Mouse (Mus musculus) liver, postnatal 0 days (tissue): Measurements from ENCODE around the gene Apobec3. TPM values are rescaled to one million over a fixed set of nuclear protein-coding genes. Genes with fewer than 3 reads are reported as not detected.

Source experiments
- ATAC-seq: fragments of 200-750 bp; cut with Nextera tagmentation; 2 replicates; pipeline ENCODE4 v1.8.0; 2017; ENCODE audit warnings: mild to moderate bottlenecking, moderate library complexity
- DNase-seq: peaks from one replicate; pipeline ENCODE4 v3.0.0-alpha.2; 2016
- H3K27ac ChIP-seq: fragments of 300-500 bp; sonication (generic); 2 replicates; pipeline ENCODE4 v1.5.1; 2014; ENCODE audit warnings: antibody characterized with exemption, moderate library complexity, mild to moderate bottlenecking, low read depth
- H3K27me3 ChIP-seq: fragments of 300-500 bp; sonication (generic); 2 replicates; pipeline ENCODE4 v1.6.1; 2014; ENCODE audit warnings: low read length, control low read depth, mixed read lengths; ENCODE audit not compliant: insufficient read depth
- H3K36me3 ChIP-seq: fragments of 300-500 bp; sonication (generic); replicated peaks from 2 replicates; pipeline ENCODE4 v1.6.1; 2014; ENCODE audit warnings: mild to moderate bottlenecking, control low read depth, low read length, moderate library complexity, mixed read lengths; ENCODE audit not compliant: insufficient read depth
- H3K4me1 ChIP-seq: fragments of 300-500 bp; sonication (generic); 2 replicates; pipeline ENCODE4 v1.6.1; 2014; ENCODE audit warnings: antibody characterized with exemption, mild to moderate bottlenecking, control low read depth; ENCODE audit not compliant: insufficient read depth
- H3K4me2 ChIP-seq: fragments of 300-500 bp; sonication (generic); 2 replicates; pipeline ENCODE4 v1.6.1; 2014; ENCODE audit warnings: low read depth, mild to moderate bottlenecking, low read length, moderate library complexity, mixed read lengths
- H3K4me3 ChIP-seq: fragments of 300-500 bp; sonication (generic); 2 replicates; pipeline ENCODE4 v1.5.1; 2014; ENCODE audit warnings: low read depth, low read length
- H3K9ac ChIP-seq: fragments of 300-500 bp; sonication (generic); replicated peaks from 2 replicates; pipeline ENCODE4 v1.6.1; 2014; ENCODE audit warnings: mild to moderate bottlenecking, moderate library complexity
- H3K9me3 ChIP-seq: fragments of 300-500 bp; sonication (generic); 2 replicates; pipeline ENCODE4 v1.6.1; 2016; ENCODE audit warnings: mild to moderate bottlenecking, control low read depth, low read length, mixed read lengths
- CTCF ChIP-seq: sonication (generic); IDR thresholded peaks from 2 replicates; pipeline ENCODE4 v1.5.1; 2016; ENCODE audit warnings: antibody characterized with exemption, low read depth
- EP300 ChIP-seq: IDR thresholded peaks from 2 replicates; pipeline ENCODE4 v1.6.1; 2016; ENCODE audit warnings: antibody characterized with exemption, low read depth, mild to moderate bottlenecking
- WGBS: fragments of 180-500 bp; shearing (Covaris S2); extraction: QIAGEN DNeasy Blood & Tissue Kit; methylation state at CpG from one replicate; pipeline ENCODE4 v1.1.7; 2014; ENCODE audit not compliant: insufficient replicate concordance; 5-methylcytosine and 5-hydroxymethylcytosine counted together
- polyA plus RNA-seq: library from polyadenylated mRNA; unstranded; fragments of >200 nt; fragmentation: Nextera tagmentation; extraction: Ambion mirVana; gene quantifications from 2 replicates; pipeline ENCODE4 v1.2.1, GENCODE M21; 2015

Apobec3 gene
- polyA plus RNA-seq, 1 experiment from 2014 or later, result 38.1 TPM

- H3K9me3 ChIP-seq, result no peaks in the 10 kb centered on the region
- 80% methylated on average over 3 of the region's 3 CpGs for WGBS
- H3K4me3 ChIP-seq, result no peak overlapping the region
- H3K4me2 ChIP-seq, result no peak overlapping the region
- no peaks in the 10 kb centered on the region for H3K36me3 ChIP-seq
- H3K4me1 ChIP-seq, result peaks cover 8% of the 10 kb centered on the region; the same call in 1 of the 2 replicates
- DNase-seq (no peak), ATAC-seq (no peak)
- no peak overlapping the region for H3K9ac ChIP-seq
- H3K27me3 ChIP-seq, result peaks cover 3% of the 10 kb centered on the region; the same call in 1 of the 2 replicates
- H3K27ac ChIP-seq, result no peak overlapping the region
- no peak for TF ChIP-seq CTCF
These were observed 11.0 kb upstream of the Apobec3 start for GRCm38 (mm10) chr15:79880477-79880876.

GRCm38 (mm10) chr15:79882623-79883267 is 8.7 kb upstream of the Apobec3 start:
- TF ChIP-seq EP300 (no peak), CTCF (no peak)
- H3K27me3 ChIP-seq, result peaks cover 3% of the 10 kb centered on the region; the same call in 1 of the 2 replicates
- peak overlapping the region; percentile 55; the same call in 1 of the 2 replicates for H3K4me3 ChIP-seq
- WGBS, result 33% methylated on average over 19 of the region's 19 CpGs
- no peak for ATAC-seq
- no peak overlapping the region for H3K27ac ChIP-seq
- no peak overlapping the region for H3K9ac ChIP-seq
- H3K9me3 ChIP-seq, result no peaks in the 10 kb centered on the region
- no peak for DNase-seq
- peaks cover 8% of the 10 kb centered on the region; the same call in 1 of the 2 replicates for H3K4me1 ChIP-seq
- H3K4me2 ChIP-seq, result peak overlapping the region; percentile 81
- no peaks in the 10 kb centered on the region for H3K36me3 ChIP-seq

- DNase-seq (peak; percentile 91), ATAC-seq (peak; percentile 88)
- peak overlapping the region; percentile 55 for H3K4me3 ChIP-seq
- H3K4me2 ChIP-seq, result peak overlapping the region; percentile 81
- H3K9ac ChIP-seq, result peak overlapping the region; percentile 62
- H3K9me3 ChIP-seq, result no peaks in the 10 kb centered on the region
- peaks cover 3% of the 10 kb centered on the region; the same call in 1 of the 2 replicates for H3K27me3 ChIP-seq
- no peaks in the 10 kb centered on the region for H3K36me3 ChIP-seq
- peak overlapping the region; percentile 35; the same call in 1 of the 2 replicates for H3K27ac ChIP-seq
- under 1% methylated on average over 30 of the region's 30 CpGs for WGBS
- TF ChIP-seq EP300, result no peak
- peak; percentile 95 for TF ChIP-seq CTCF
- peaks cover 8% of the 10 kb centered on the region; the same call in 1 of the 2 replicates for H3K4me1 ChIP-seq
These were observed 8.1 kb upstream of the Apobec3 start for GRCm38 (mm10) chr15:79883352-79883822.

GRCm38 (mm10) chr15:79884820-79885219 is 6.6 kb upstream of the Apobec3 start:
- Histone ChIP-seq H3K9ac (no peak overlapping the region), H3K27ac (no peak overlapping the region), H3K9me3 (no peaks in the 10 kb centered on the region), H3K4me3 (no peak overlapping the region), H3K36me3 (no peaks in the 10 kb centered on the region), H3K4me1 (peaks cover 8% of the 10 kb centered on the region; the same call in 1 of the 2 replicates), H3K27me3 (peaks cover 3% of the 10 kb centered on the region; the same call in 1 of the 2 replicates), H3K4me2 (no peak overlapping the region)
- TF ChIP-seq CTCF (no peak), EP300 (no peak)
- 75% methylated on average over 5 of the region's 5 CpGs for WGBS
- no peak for ATAC-seq
- DNase-seq, result no peak

- peaks cover 8% of the 10 kb centered on the region for H3K36me3 ChIP-seq
- peak overlapping the region; percentile 85 for H3K9ac ChIP-seq
- H3K4me2 ChIP-seq, result peak overlapping the region; percentile 98
- peak overlapping the region; percentile 91 for H3K27ac ChIP-seq
- ATAC-seq, result peak; percentile 66
- no peaks in the 10 kb centered on the region for H3K27me3 ChIP-seq
- H3K4me1 ChIP-seq, result peaks cover 33% of the 10 kb centered on the region
- no peak for TF ChIP-seq EP300
- TF ChIP-seq CTCF, result no peak
- WGBS, result under 1% methylated on average over 12 of the region's 12 CpGs
- H3K4me3 ChIP-seq, result peak overlapping the region; percentile 85
- no peaks in the 10 kb centered on the region for H3K9me3 ChIP-seq
- DNase-seq, result peak; percentile 79
These were observed 718 bp downstream of the Apobec3 start for GRCm38 (mm10) chr15:79892213-79892541.

- no peak for TF ChIP-seq EP300
- TF ChIP-seq CTCF, result no peak
- Histone ChIP-seq H3K4me1 (peaks cover 33% of the 10 kb centered on the region), H3K9ac (peak overlapping the region; percentile 85), H3K36me3 (peaks cover 16% of the 10 kb centered on the region), H3K4me2 (peak overlapping the region; percentile 98), H3K27me3 (no peaks in the 10 kb centered on the region), H3K27ac (peak overlapping the region; percentile 91), H3K9me3 (no peaks in the 10 kb centered on the region), H3K4me3 (peak overlapping the region; percentile 85)
- 39% methylated on average over 15 of the region's 15 CpGs for WGBS
- ATAC-seq, result no peak
- DNase-seq, result no peak
These were observed 1.8 kb downstream of the Apobec3 start for GRCm38 (mm10) chr15:79892995-79893823.
